Mouse (Mus musculus) megakaryocyte, embryonic 14.5 days (primary cell): ENCODE results near the gene Zbtb20.

Experiments used
- FLI1 ChIP-seq: IDR thresholded peaks from 2 replicates; pipeline ENCODE4 v1.6.1; 2012; ENCODE audit warnings: low read length, inconsistent platforms, mixed read lengths
- GATA1 ChIP-seq: IDR thresholded peaks from 3 replicates; pipeline ENCODE4 v1.6.1; 2012; ENCODE audit warnings: mixed read lengths, low read length, inconsistent platforms, borderline replicate concordance

- TF ChIP-seq GATA1 (no peak), FLI1 (no peak)
These were observed 354.6 kb downstream of the Zbtb20 start for GRCm38 (mm10) chr16:43230253-43230652.
